Mouse (Mus musculus) MEL (cell line): Measurements from ENCODE around the gene Kcnk1. TPM values are rescaled to one million over a fixed set of nuclear protein-coding genes. Genes with fewer than 3 reads are reported as not detected.

ENCODE experiments used
- DNase-seq: peaks from one replicate; pipeline ENCODE4 v3.0.0; 2011; ENCODE audit warnings: low read depth, low spot score
- H3K27ac ChIP-seq: 2 replicates; pipeline ENCODE4 v1.5.1; 2012; ENCODE audit warnings: low read depth, mild to moderate bottlenecking, control low read depth, low read length, moderate library complexity; ENCODE audit not compliant: control insufficient read depth
- H3K27me3 ChIP-seq, 2 experiments: fragments of 150-350 bp in 1 of 2; sonication (generic) in 1 of 2; 2 replicates each; pipeline ENCODE4 v1.6.1; 2012; ENCODE audit warnings: low read length in 2 of 2, mild to moderate bottlenecking in 2 of 2, improper control_type of control experiment in 1 of 2, moderate library complexity in 1 of 2; ENCODE audit not compliant: insufficient read depth in 2 of 2, control insufficient read depth in 1 of 2
- H3K36me3 ChIP-seq, 2 experiments: 2 replicates each; pipeline ENCODE4 v1.6.1; 2012 to 2014; ENCODE audit warnings: low read length in 2 of 2, improper control_type of control experiment in 1 of 2, inconsistent platforms in 1 of 2, mild to moderate bottlenecking in 1 of 2; ENCODE audit not compliant: insufficient read depth in 2 of 2, control insufficient read depth in 1 of 2
- H3K4me1 ChIP-seq, 2 experiments: fragments of 150-350 bp in 1 of 2; sonication (generic) in 1 of 2; 2 replicates each; pipeline ENCODE4 v1.6.1; 2012; ENCODE audit warnings: low read length in 2 of 2, improper control_type of control experiment in 1 of 2, mild to moderate bottlenecking in 1 of 2; ENCODE audit not compliant: insufficient read depth in 2 of 2, control insufficient read depth in 1 of 2
- H3K4me3 ChIP-seq, 2 experiments: fragments of 150-350 bp in 1 of 2; sonication (generic) in 1 of 2; 2 replicates each; pipeline ENCODE4 v1.5.1; 2012; ENCODE audit warnings: low read depth in 2 of 2, low read length in 2 of 2, mild to moderate bottlenecking in 2 of 2, moderate library complexity in 2 of 2, control low read depth in 1 of 2, improper control_type of control experiment in 1 of 2; ENCODE audit not compliant: control insufficient read depth in 1 of 2, insufficient read depth in 1 of 2
- H3K79me2 ChIP-seq: 2 replicates; pipeline ENCODE4 v1.6.1; 2012; ENCODE audit warnings: mild to moderate bottlenecking, low read length, moderate library complexity; ENCODE audit not compliant: control insufficient read depth, poor library complexity, insufficient read depth
- H3K9ac ChIP-seq: 2 replicates; pipeline ENCODE4 v1.6.1; 2012; ENCODE audit warnings: low read depth, mild to moderate bottlenecking, control low read depth, low read length, moderate library complexity; ENCODE audit not compliant: control insufficient read depth, poor library complexity, severe bottlenecking
- H3K9me3 ChIP-seq: fragments of 150-350 bp; sonication (generic); replicated peaks from 2 replicates; pipeline ENCODE4 v1.6.1; 2012; ENCODE audit warnings: mild to moderate bottlenecking, low read length, improper control_type of control experiment, moderate library complexity; ENCODE audit not compliant: insufficient read depth
- CHD2 ChIP-seq: IDR thresholded peaks from 2 replicates; pipeline ENCODE4 v1.6.1; 2011; ENCODE audit warnings: low read length, improper control_type of control experiment
- CTCF ChIP-seq, 3 experiments: IDR thresholded peaks in 2 of 3; conservative IDR thresholded peaks in 1 of 3; 2 replicates each; pipeline ENCODE4 v1.5.1; 2011 to 2012; ENCODE audit warnings: low read length in 3 of 3, low read depth in 2 of 3, mild to moderate bottlenecking in 2 of 3, improper control_type of control experiment in 1 of 3, inconsistent platforms in 1 of 3, mixed read lengths in 1 of 3, moderate library complexity in 1 of 3; ENCODE audit not compliant: control insufficient read depth in 1 of 3, insufficient read depth in 1 of 3, poor library complexity in 1 of 3, severe bottlenecking in 1 of 3
- EP300 ChIP-seq, 2 experiments: IDR thresholded peaks; 2 replicates each; pipeline ENCODE4 v1.6.1; 2011; ENCODE audit warnings: improper control_type of control experiment in 2 of 2, low read length in 2 of 2, low read depth in 1 of 2, mild to moderate bottlenecking in 1 of 2
- ETS1 ChIP-seq: IDR thresholded peaks from 2 replicates; pipeline ENCODE4 v1.6.1; 2012; ENCODE audit warnings: low read depth, mild to moderate bottlenecking, inconsistent platforms, low read length, improper control_type of control experiment, moderate library complexity
- GABPA ChIP-seq: IDR thresholded peaks from 2 replicates; pipeline ENCODE4 v1.6.1; 2012; ENCODE audit warnings: low read depth, mild to moderate bottlenecking, inconsistent platforms, low read length, improper control_type of control experiment, moderate library complexity
- GATA1 ChIP-seq: IDR thresholded peaks from 2 replicates; pipeline ENCODE4 v1.6.1; 2011; ENCODE audit warnings: low read depth, low read length, improper control_type of control experiment
- HCFC1 ChIP-seq: IDR thresholded peaks from 2 replicates; pipeline ENCODE4 v1.6.1; 2012; ENCODE audit warnings: low read depth, mild to moderate bottlenecking, inconsistent platforms, low read length, improper control_type of control experiment, moderate library complexity
- MAZ ChIP-seq: IDR thresholded peaks from 2 replicates; pipeline ENCODE4 v1.6.1; 2012; ENCODE audit warnings: low read depth, mild to moderate bottlenecking, inconsistent platforms, low read length, improper control_type of control experiment
- MXI1 ChIP-seq: IDR thresholded peaks from 2 replicates; pipeline ENCODE4 v1.6.1; 2011; ENCODE audit warnings: mild to moderate bottlenecking, low read depth, low read length, improper control_type of control experiment
- MYB ChIP-seq: IDR thresholded peaks from 2 replicates; pipeline ENCODE4 v1.6.1; 2011; ENCODE audit warnings: mild to moderate bottlenecking, low read depth, low read length, improper control_type of control experiment
- MYC ChIP-seq: IDR thresholded peaks from 2 replicates; pipeline ENCODE4 v1.6.1; 2011; ENCODE audit warnings: low read depth, mild to moderate bottlenecking, low read length, improper control_type of control experiment, moderate library complexity
- NELFE ChIP-seq: IDR thresholded peaks from 2 replicates; pipeline ENCODE4 v1.6.1; 2011; ENCODE audit warnings: low read depth, low read length, improper control_type of control experiment
- NRF1 ChIP-seq: IDR thresholded peaks from 2 replicates; pipeline ENCODE4 v1.6.1; 2014; ENCODE audit warnings: low read depth, mild to moderate bottlenecking, inconsistent platforms, low read length, improper control_type of control experiment, moderate library complexity; ENCODE audit not compliant: poor library complexity, insufficient read depth, severe bottlenecking
- POLR2A ChIP-seq, 2 experiments: IDR thresholded peaks; 2 replicates each; pipeline ENCODE4 v1.6.1; 2011 to 2012; ENCODE audit warnings: low read length in 2 of 2, mild to moderate bottlenecking in 2 of 2, control low read depth in 1 of 2, improper control_type of control experiment in 1 of 2, low read depth in 1 of 2, moderate library complexity in 1 of 2; ENCODE audit not compliant: control insufficient read depth in 1 of 2, insufficient read depth in 1 of 2, poor library complexity in 1 of 2
- POLR2AphosphoS2 ChIP-seq: IDR thresholded peaks from 2 replicates; pipeline ENCODE4 v1.6.1; 2011; ENCODE audit warnings: low read length, improper control_type of control experiment
- POLR2AphosphoS5 ChIP-seq: IDR thresholded peaks from 2 replicates; pipeline ENCODE4 v1.6.1; 2012; ENCODE audit warnings: low read depth, borderline replicate concordance, mild to moderate bottlenecking, inconsistent platforms, low read length, moderate library complexity, mixed read lengths
- RAD21 ChIP-seq: IDR thresholded peaks from 2 replicates; pipeline ENCODE4 v1.6.1; 2011; ENCODE audit warnings: mild to moderate bottlenecking, low read depth, low read length, improper control_type of control experiment
- RCOR1 ChIP-seq: IDR thresholded peaks from 2 replicates; pipeline ENCODE4 v1.6.1; 2012; ENCODE audit warnings: low read depth, mild to moderate bottlenecking, inconsistent platforms, low read length, improper control_type of control experiment
- SIN3A ChIP-seq: IDR thresholded peaks from 2 replicates; pipeline ENCODE4 v1.6.1; 2012; ENCODE audit warnings: low read length, improper control_type of control experiment, inconsistent platforms
- SMC3 ChIP-seq: IDR thresholded peaks from 2 replicates; pipeline ENCODE4 v1.6.1; 2011; ENCODE audit warnings: low read depth, low read length, improper control_type of control experiment
- TAL1 ChIP-seq: IDR thresholded peaks from 2 replicates; pipeline ENCODE4 v1.6.1; 2012; ENCODE audit warnings: mild to moderate bottlenecking, inconsistent platforms, low read length, moderate library complexity, mixed read lengths
- TCF12 ChIP-seq: IDR thresholded peaks from 2 replicates; pipeline ENCODE4 v1.6.1; 2014; ENCODE audit warnings: low read depth, mild to moderate bottlenecking, inconsistent platforms, low read length, improper control_type of control experiment, moderate library complexity
- USF1 ChIP-seq: IDR thresholded peaks from 2 replicates; pipeline ENCODE4 v1.6.1; 2014; ENCODE audit warnings: low read depth, mild to moderate bottlenecking, inconsistent platforms, low read length, improper control_type of control experiment, moderate library complexity
- USF2 ChIP-seq, 2 experiments: IDR thresholded peaks; 2 replicates each; pipeline ENCODE4 v1.6.1; 2011 to 2012; ENCODE audit warnings: improper control_type of control experiment in 2 of 2, low read length in 2 of 2, borderline replicate concordance in 1 of 2, inconsistent platforms in 1 of 2, low read depth in 1 of 2, mild to moderate bottlenecking in 1 of 2; ENCODE audit not compliant: insufficient read depth in 1 of 2
- ZC3H11A ChIP-seq: IDR thresholded peaks from 2 replicates; pipeline ENCODE4 v1.6.1; 2012; ENCODE audit warnings: low read depth, mild to moderate bottlenecking, inconsistent platforms, low read length, improper control_type of control experiment
- ZKSCAN1 ChIP-seq: IDR thresholded peaks from 2 replicates; pipeline ENCODE4 v1.6.1; 2012; ENCODE audit warnings: low read depth, mild to moderate bottlenecking, inconsistent platforms, low read length, improper control_type of control experiment, moderate library complexity
- ZNF384 ChIP-seq: IDR thresholded peaks from 2 replicates; pipeline ENCODE4 v1.6.1; 2012; ENCODE audit warnings: low read depth, mild to moderate bottlenecking, inconsistent platforms, low read length, improper control_type of control experiment
- polyA plus RNA-seq, 2 experiments: library from polyadenylated mRNA; stranded (reverse) in 1 of 2; unstranded in 1 of 2; fragments of >175 nt in 1 of 2; fragments of >200 nt in 1 of 2; gene quantifications; 2 replicates each; pipeline versions ENCODE4 v1.2.1 to v1.2.4; 2012; ENCODE audit warnings: low replicate concordance in 2 of 2, low read depth in 1 of 2; ENCODE audit not compliant: insufficient read length in 2 of 2, insufficient read depth in 1 of 2, missing spikeins in 1 of 2
- total RNA-seq: library from RNA; depleted of rRNA; stranded (reverse); fragments of 300-350 nt; gene quantifications from 2 replicates; pipeline ENCODE4 v1.2.3, GENCODE M21; 2012

Kcnk1 gene
- total and polyA plus RNA-seq, 3 experiments: not detected

- no peak for TF ChIP-seq SIN3A
- TF ChIP-seq RCOR1: no peak
- TF ChIP-seq ETS1: no peak
- TF ChIP-seq POLR2AphosphoS5: no peak
- TF ChIP-seq GATA1: no peak
- no peak for TF ChIP-seq USF2 (IDR thresholded peaks at IDR 0.05; ENCODE audit: borderline replicate concordance in 1 of 2, insufficient read depth in 1 of 2, low read depth in 1 of 2, low read length in 2 of 2)
- no peak for TF ChIP-seq MYC
- no peak for TF ChIP-seq MYB
These were observed 34.9 kb upstream of the Kcnk1 start for GRCm38 (mm10) chr8:125960037-125960436.

GRCm38 (mm10) chr8:125961790-125962189, 33.2 kb upstream of the Kcnk1 start:
- H3K36me3 ChIP-seq: no peaks in the 10 kb centered on the region
- H3K79me2 ChIP-seq: no peaks in the 10 kb centered on the region
- DNase-seq: no peak
- no peaks in the 10 kb centered on the region for H3K4me1 ChIP-seq
- no peak overlapping the region for H3K27ac ChIP-seq
- TF ChIP-seq USF1 (no peak), MYB (no peak), MYC (no peak), TCF12 (no peak), NELFE (no peak), ZKSCAN1 (no peak), ZNF384 (no peak), SMC3 (no peak), RAD21 (no peak), POLR2A (IDR thresholded peaks at IDR 0.05; ENCODE audit: control insufficient read depth in 1 of 2, insufficient read depth in 1 of 2, low read depth in 1 of 2, low read length in 2 of 2, poor library complexity in 1 of 2) (no peak), ETS1 (no peak)
- no peak overlapping the region for H3K9ac ChIP-seq
- H3K27me3 ChIP-seq: no peaks in the 10 kb centered on the region; a peak in 1 of 4 replicates
- no peak overlapping the region for H3K4me3 ChIP-seq
- H3K9me3 ChIP-seq: no peaks in the 10 kb centered on the region

More at GRCm38 (mm10) chr8:125960037-125960436, 34.9 kb upstream of the Kcnk1 start:
- no peak overlapping the region for H3K4me3 ChIP-seq
- H3K27me3 ChIP-seq: no peaks in the 10 kb centered on the region; a peak in 1 of 4 replicates
- H3K9ac ChIP-seq: no peak overlapping the region
- H3K79me2 ChIP-seq: no peaks in the 10 kb centered on the region
- no peaks in the 10 kb centered on the region for H3K4me1 ChIP-seq
- no peaks in the 10 kb centered on the region for H3K36me3 ChIP-seq
- H3K9me3 ChIP-seq: no peaks in the 10 kb centered on the region
- DNase-seq: no peak
- H3K27ac ChIP-seq: no peak overlapping the region

- no peak overlapping the region for H3K9ac ChIP-seq
- H3K4me3 ChIP-seq: no peak overlapping the region
- no peaks in the 10 kb centered on the region; a peak in 1 of 4 replicates for H3K27me3 ChIP-seq
- H3K9me3 ChIP-seq: no peaks in the 10 kb centered on the region
- no peaks in the 10 kb centered on the region for H3K79me2 ChIP-seq
- no peak overlapping the region for H3K27ac ChIP-seq
- no peaks in the 10 kb centered on the region for H3K36me3 ChIP-seq
- no peaks in the 10 kb centered on the region for H3K4me1 ChIP-seq
- no peak for DNase-seq
- TF ChIP-seq ZKSCAN1: no peak
- no peak for TF ChIP-seq NRF1
- no peak for TF ChIP-seq SIN3A
- TF ChIP-seq SMC3: no peak
- no peak for TF ChIP-seq ZC3H11A
- no peak for TF ChIP-seq CTCF (IDR thresholded peaks at IDR 0.05 in 2 of 3, conservative IDR thresholded peaks at IDR 0.05 in 1 of 3; ENCODE audit: control insufficient read depth in 1 of 3, insufficient read depth in 1 of 3, low read depth in 2 of 3, low read length in 3 of 3, poor library complexity in 1 of 3, severe bottlenecking in 1 of 3)
- TF ChIP-seq GATA1: no peak
- no peak for TF ChIP-seq HCFC1
- no peak for TF ChIP-seq CHD2
- TF ChIP-seq USF2 (IDR thresholded peaks at IDR 0.05; ENCODE audit: borderline replicate concordance in 1 of 2, insufficient read depth in 1 of 2, low read depth in 1 of 2, low read length in 2 of 2): no peak
- TF ChIP-seq MAZ: no peak
- no peak for TF ChIP-seq USF1
- TF ChIP-seq POLR2AphosphoS2: no peak
- no peak for TF ChIP-seq NELFE
- TF ChIP-seq GABPA: no peak
- TF ChIP-seq EP300 (IDR thresholded peaks at IDR 0.05; ENCODE audit: low read depth in 1 of 2, low read length in 2 of 2): no peak
- TF ChIP-seq TAL1: no peak
- TF ChIP-seq MXI1: no peak
These were observed 31.2 kb upstream of the Kcnk1 start for GRCm38 (mm10) chr8:125963807-125964211.
